Mouse (Mus musculus) liver, adult 2 months (tissue): Measurements from ENCODE around the gene Cspg5.

Experiments used
- CTCF ChIP-seq: fragments of 200-500 bp; IDR thresholded peaks from 2 replicates; pipeline ENCODE4 v1.5.1; 2011; ENCODE audit warnings: low read depth, low read length, control low read depth
- POLR2A ChIP-seq: fragments of 200-500 bp; IDR thresholded peaks from 2 replicates; pipeline ENCODE4 v1.6.1; 2011; ENCODE audit warnings: low read length, control low read depth; ENCODE audit not compliant: insufficient read depth; ENCODE audit errors: extremely low read depth

DNA sequence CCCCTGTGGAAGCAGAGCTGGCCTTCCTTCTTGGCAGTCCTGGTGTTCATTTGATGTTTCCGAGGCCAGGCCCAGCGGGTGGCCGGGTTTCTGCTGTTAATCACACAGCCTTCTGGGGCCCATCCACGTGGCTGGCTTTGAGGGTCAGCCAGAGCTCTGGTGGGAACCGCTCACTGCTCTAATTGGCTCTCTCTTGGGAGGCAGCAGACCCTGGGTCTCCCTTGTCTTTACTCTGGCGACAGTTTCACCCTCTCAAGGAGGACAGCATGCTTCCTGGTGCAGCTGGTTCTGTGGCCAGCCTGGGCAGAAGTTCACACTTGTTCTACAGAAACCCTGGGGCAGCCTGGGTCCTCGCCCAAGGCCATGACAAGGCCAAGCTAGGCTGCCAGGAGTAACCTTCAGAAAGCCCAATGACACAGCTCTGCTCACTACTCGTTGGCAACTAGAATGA lies 33.9 kb downstream of the Cspg5 start:
- TF ChIP-seq POLR2A (no peak), CTCF (no peak)
